Mouse (Mus musculus) kidney, postnatal 14 days (tissue): ENCODE data around the gene Ctdspl.

Experiments
- DNase-seq: peaks from one replicate; pipeline ENCODE4 v3.0.0; 2022; ENCODE audit warnings: mixed read lengths

The Ctdspl gene

DNA sequence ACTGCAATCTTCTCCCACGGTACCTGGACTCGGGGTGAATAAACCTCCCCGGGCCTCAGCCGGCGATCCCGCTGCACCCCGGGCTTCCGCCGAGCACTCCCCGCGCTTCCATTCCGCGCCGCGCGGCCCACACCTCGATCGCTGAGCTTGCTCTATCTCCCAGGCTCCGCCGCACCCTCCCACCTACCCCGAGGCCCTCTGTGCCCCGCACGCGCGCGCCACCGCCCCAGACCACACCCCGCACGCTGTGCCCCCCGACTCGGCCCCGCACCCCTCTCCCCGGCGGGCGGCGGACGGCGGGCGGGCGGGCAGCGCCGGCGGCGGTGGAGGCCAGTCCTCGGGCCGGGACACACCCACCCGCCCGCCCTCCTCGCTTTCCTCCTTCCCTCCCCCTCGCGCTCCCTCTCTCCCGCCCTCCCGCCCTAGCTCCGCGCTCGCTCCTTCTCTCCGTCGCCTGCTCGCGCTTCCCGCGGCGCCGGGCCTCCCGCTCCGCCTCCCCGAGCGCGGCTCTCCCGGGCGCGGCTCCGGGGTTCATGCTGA, at the start of gene Ctdspl:
TSS of gene Ctdspl (plus strand) at position 343 of the 540 bp plus-strand sequence.
- DNase-seq: peak; percentile 76

DNA sequence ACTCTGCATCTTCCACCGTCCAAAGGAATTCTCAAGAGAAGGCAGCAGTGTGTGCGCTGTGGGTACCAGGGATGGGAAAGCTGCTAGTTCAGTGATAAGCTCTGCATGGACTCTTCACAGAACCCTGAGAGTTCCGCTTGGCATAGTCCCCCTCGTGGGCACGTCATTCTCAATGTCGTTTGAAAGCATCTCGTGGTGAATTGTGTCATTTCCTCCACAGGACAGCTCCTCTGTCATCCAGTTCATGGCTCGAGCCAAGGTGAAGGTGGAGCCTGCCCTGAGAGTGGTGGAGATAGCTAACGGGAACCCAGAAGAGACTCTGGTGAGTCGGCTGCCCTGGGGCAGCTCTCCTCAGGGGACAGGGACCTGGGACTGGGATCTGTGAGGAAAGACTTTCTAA, 49.4 kb upstream of the Ctdspl start:
- no peak for DNase-seq

- no peak for DNase-seq
Measured at GRCm38 (mm10) chr9:118877365-118878008, 48.8 kb upstream of the Ctdspl start.

DNA sequence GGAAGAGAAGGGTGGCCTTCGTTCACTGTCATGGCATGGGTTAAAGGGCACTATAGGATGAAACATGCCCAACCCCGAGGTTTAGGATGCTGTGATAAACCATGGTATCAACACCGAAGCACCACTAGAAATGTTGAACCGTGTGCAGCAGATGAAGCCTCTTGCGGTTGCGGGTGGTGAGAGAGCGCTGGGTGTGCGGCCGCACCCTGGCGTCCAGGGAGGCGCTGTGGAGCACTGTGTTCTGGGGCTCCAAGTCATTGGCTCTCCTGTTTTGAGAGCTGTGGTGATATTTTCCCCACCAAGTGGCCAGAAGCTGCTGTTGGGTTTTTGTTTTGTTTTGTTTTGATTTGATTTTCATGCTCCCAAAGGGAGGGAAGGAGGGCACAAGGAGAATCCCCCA, 47.7 kb upstream of the Ctdspl start:
- no peak for DNase-seq

DNA sequence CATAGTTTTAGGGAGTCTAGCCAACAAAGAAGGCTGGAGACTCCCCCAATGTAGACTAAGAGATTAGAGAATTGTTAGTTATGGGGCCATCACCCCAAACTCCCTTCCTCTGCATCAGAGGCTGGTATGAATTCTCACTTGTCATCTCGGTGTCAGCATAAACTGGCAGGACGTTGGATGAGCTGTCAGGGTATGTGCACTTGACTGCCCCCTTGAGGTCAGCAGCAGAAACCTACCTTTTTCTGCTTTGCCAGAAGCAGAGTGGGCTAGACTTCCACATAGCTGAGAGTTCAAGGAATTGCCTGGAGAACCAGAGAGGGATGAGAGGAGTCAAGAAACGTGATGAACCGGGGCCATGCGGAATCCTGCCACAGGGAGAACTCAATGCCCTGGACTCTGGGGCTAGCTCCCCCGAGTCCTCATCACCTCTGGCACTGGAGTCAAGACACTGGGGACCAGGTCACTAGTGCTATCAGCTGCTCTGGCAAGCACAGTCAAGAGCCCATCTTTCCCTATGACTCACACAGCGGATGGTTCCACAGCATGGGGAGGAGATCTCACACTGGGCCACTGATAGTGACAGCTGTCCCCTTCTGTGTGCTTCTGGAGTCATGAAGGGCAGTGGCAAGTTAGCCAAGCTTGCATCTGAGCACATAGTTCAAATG, 44.8 kb upstream of the Ctdspl start:
- DNase-seq: no peak

DNA sequence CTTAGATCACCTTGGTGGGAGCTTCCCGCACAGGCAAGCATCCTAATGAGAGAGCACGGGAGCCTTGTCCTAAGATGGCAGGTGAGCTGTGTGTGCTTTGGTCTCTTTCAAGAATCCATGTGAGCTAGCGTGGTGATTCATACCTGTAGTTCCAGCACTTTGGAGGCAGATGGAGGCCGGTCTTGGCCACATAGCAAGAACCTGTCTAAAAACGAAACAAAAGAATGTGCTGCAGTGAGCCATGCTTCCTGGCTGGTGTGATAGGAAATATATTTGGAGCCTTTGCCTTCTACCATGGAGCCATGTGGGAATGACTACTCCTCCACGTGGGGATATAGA, 44.3 kb upstream of the Ctdspl start:
- DNase-seq: no peak

GRCm38 (mm10) chr9:118883150-118883549, 43.1 kb upstream of the Ctdspl start:
- no peak for DNase-seq

- DNase-seq: no peak
Measured at GRCm38 (mm10) chr9:118885785-118886184, 40.5 kb upstream of the Ctdspl start.

DNA sequence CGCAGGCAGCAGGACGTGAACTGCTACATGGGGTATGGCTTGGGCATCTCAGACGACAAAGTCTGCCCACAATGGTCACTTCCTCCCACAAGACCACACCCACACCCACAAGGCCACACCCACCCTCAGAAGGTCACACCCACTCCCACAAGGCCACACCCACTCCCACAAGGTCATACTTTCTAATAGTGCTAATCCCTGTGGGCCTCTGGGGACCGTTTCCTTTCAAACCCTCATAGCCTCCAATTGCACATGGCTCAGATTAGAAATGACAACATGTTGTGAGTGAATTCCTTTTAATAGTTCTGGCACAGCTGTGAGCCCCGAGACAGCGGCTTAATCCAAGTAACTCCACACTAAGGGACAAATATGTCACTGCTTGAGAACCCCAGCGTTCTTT, 39.1 kb upstream of the Ctdspl start:
- no peak for DNase-seq

GRCm38 (mm10) chr9:118887734-118888133, 38.5 kb upstream of the Ctdspl start:
- no peak for DNase-seq

DNA sequence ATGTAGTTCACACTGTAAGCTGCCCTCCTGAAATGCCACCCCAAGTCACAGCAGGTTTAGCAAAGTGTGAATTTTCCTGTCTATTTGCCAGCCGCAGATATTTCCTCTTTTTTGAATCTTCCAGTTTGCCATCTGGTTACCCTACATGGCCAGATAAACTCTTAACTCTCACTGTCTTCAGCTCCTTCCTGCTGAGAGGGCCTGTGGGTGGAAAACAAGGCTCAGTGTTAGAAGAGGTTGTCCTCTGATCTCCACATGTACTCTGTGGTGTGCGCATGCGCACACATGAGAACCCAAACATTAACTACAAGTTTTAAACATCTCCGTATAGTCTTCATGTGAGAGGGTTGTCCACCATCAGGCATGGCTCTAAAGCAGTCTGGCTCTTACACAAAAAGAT, 36.1 kb upstream of the Ctdspl start:
- DNase-seq: no peak

DNA sequence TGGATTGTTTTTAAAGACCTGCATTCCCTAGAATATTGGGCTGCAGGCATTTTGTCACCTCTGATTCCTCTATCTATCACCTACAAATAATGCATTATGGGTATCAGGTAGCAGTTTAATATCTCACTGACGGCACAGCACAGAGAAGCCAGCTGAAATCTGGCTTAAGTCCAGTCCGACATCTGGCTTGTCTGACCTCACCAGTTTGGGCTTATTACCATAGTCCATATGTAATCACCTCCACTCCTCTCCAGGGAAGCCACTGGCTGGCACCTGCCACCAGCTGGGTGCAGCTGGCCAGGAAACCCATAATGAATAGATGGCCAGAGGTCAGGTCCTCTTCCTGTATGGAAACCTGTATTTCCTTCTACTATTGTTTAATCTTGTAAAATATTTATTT, 35.6 kb upstream of the Ctdspl start:
- DNase-seq: no peak

DNA sequence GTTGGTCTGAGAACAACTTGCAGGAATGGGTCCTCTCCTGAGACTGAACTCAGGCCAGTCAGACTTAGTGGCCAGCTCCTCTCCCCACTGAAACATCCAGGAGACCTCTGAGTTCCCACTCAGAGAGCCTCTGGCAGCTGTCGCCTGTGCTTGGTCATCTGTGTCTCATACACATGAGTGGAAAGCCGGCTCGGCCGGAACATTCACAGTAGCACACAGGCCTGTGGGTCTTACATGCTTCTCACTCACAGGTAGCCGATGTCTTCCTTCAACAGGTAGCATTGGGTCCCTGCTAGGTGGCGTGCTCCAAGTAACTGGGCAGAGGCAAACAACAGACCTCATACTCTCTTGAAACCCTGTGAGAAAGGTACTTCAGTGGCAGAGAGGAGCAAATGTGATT, 35.2 kb upstream of the Ctdspl start:
- DNase-seq: no peak

DNA sequence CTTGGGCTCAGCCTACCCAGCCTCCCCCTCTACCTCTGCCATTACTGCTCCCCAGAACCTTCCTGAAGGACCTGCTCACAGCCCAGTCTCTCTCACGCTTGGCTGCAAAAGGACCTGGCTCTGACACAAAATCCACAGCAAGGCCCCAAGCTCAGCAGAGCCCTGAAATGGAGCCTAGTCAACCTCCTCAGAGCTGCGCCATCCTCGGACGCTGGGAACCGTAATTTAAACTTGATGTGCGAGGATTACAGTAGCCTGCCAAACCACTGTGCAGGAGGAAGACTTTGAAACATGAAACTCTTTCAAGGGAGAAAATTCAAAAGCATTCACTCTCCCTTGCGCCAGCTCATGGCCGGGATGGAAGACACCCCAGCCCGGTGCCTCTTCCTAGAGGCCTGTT, 34.7 kb upstream of the Ctdspl start:
- DNase-seq: no peak

GRCm38 (mm10) chr9:118895101-118895500, 31.2 kb upstream of the Ctdspl start:
- DNase-seq: no peak

DNA sequence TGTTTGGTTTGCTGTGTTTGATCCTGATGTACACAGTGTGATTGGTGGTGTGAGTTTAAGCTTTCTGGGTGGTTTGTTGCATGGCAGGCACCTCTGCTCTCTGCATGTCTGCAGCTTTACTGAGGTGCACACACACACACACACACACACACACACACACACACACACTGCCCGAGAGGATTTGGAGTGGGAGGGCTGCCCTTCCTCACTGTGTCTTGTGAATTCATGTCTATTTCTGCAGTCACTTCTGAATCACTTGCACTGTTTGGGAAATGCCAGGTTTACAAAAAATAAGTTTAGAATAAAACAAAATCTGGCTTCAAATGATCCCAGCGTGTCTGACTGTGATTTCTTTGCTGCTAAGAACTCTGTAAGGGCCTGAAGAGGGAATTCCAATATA, 25.6 kb upstream of the Ctdspl start:
- DNase-seq: no peak

GRCm38 (mm10) chr9:118901917-118902316, 24.3 kb upstream of the Ctdspl start:
- DNase-seq: no peak

- DNase-seq: peak; percentile 87
Measured at GRCm38 (mm10) chr9:118907934-118908620, 18.2 kb upstream of the Ctdspl start.

DNA sequence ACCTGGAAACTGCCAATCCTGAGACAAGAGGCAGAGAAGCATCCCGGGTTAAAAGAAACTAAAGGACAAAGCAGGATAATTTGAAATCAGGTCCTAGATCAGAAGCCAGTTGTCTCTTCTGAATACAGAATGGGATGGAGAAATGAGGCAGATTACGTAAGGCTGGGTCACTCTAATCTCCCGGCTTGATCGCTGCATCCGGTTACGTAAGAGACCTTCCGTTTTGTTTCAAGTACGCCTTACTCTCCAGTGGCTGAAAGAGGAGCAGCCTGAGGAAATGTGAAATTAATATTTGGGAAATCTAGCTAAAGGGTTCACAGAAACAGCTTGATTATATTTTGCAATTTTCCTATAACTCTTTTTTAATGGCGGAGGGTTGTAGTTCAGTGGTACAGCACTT, 13.2 kb upstream of the Ctdspl start:
- no peak for DNase-seq

GRCm38 (mm10) chr9:118913613-118914012, 12.6 kb upstream of the Ctdspl start:
- no peak for DNase-seq

DNA sequence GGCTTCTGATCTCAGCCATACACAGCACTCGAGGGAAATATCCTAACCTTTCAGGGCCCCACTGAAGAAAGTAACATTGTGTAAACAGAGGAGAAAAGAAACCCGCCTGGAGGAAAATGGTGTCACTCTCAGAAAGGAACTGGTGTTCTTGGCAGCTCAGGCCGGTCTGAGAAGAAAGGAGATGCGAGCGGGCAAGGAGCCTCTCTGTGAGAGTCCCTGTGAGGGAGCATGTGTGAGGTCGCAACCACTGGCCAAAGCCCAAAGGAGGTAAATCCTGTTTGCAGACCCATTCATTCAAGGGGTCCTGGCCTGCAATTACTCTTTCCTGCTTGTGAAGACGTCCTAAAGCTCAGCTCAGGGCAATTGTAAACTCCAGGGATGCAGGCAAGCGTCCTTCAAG, 11.7 kb upstream of the Ctdspl start:
- no peak for DNase-seq

DNA sequence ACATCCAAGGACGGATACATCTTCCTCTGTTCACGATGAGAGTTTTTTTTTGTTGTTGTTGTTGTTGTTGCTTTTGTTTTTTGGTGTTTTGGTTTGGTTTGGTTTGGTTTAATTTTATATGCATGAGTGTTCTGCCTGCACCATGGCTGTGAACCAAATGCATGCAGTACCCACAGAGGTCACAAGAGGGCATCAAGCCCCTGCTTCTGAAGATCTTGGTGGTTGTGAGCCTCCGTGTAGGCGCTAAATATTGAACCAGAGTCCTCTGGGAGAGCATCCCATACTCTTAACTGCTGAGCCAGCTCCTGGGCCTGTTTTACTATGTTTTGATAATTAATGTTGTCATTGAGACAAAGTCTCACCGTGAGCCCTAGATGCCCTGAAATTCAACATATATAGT, 11.0 kb upstream of the Ctdspl start:
- DNase-seq: peak; percentile 45

- peak; percentile 79 for DNase-seq
Measured at GRCm38 (mm10) chr9:118919672-118920186, 6.5 kb upstream of the Ctdspl start.
